In the genomic region with DNA sequence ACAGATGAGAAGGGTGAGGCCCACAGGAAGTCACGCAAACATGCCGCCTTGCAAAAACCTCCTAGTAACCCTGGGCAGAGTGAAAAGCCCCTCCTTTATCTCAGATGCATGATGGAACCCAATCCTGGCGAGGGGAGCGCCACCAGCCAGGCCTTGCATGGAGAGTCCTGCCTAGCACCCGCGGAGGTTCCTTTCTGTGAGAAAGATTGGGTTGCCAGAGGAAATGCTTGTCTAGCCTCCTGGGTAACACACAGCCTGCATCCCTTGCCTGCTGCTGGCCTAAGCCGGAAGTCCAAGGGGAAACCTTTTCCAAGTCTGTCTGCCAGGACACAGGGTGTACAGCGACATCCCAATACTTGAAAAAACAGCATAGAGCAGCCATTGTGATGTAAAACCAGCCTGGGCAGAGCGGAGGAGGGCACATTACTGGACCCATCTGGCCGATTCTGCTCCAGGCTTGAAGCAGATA, we compare ENCODE assay signal across 9 mouse cellular contexts. TPM values are rescaled to one million over a fixed set of nuclear protein-coding genes. Genes with fewer than 3 reads are reported as not detected.
DNase-seq lines count a peak whose midpoint lies in the region; ATAC-seq and TF ChIP-seq lines count a peak whose summit lies in the region.
"Had no signal": no experiment of that assay in that cellular context is flagged by ENCODE, and none has a peak within 500 bp of the region (broad histone marks: within the 10 kb centered on the region; RNA-seq: fewer than 3 reads in every experiment).

No protein-coding gene starts in this region.

- peak overlapping the region; percentile 69 for H3K27ac ChIP-seq in heart, embryonic 10.5 days
- peak overlapping the region; percentile 52; the same call in 1 of the 2 replicates for H3K27ac ChIP-seq in heart, postnatal 0 days (ENCODE audit: low read depth)
- H3K27ac ChIP-seq in midbrain, embryonic 15.5 days, result peak overlapping the region; percentile 30; the same call in 1 of the 2 replicates

- WGBS in heart, embryonic 10.5 days, result 53% methylated on average over 10 of the region's 10 CpGs
- 54% methylated on average over 10 of the region's 10 CpGs for WGBS in heart, postnatal 0 days
- WGBS in midbrain, embryonic 15.5 days, result 43% methylated on average over 10 of the region's 10 CpGs

- ATAC-seq in heart, postnatal 0 days (ENCODE audit: insufficient read depth, low read depth), result peak; percentile 9; the same call in 1 of the 2 replicates
- 0 out of 2 replicates have a peak, but pooled peaks have one; percentile 24 for ATAC-seq in midbrain, embryonic 15.5 days (replicated peaks)

- peaks cover 27% of the 10 kb centered on the region for H3K4me1 ChIP-seq in heart, embryonic 10.5 days
- peaks cover 18% of the 10 kb centered on the region; the same call in 1 of the 2 replicates for H3K4me1 ChIP-seq in heart, postnatal 0 days (ENCODE audit: control insufficient read depth, insufficient read depth)
- peaks cover 10% of the 10 kb centered on the region; the same call in 1 of the 2 replicates for H3K4me1 ChIP-seq in midbrain, embryonic 15.5 days

- H3K4me3 ChIP-seq in heart, embryonic 10.5 days, result no peak overlapping the region
- no peak overlapping the region for H3K4me3 ChIP-seq in heart, postnatal 0 days (ENCODE audit: low read depth, low read length)
- no peak overlapping the region for H3K4me3 ChIP-seq in midbrain, embryonic 15.5 days

- no peaks in the 10 kb centered on the region for H3K9me3 ChIP-seq in heart, embryonic 10.5 days
- no peaks in the 10 kb centered on the region for H3K9me3 ChIP-seq in heart, postnatal 0 days (replicated peaks; ENCODE audit: control insufficient read depth, low read length)
- no peaks in the 10 kb centered on the region for H3K9me3 ChIP-seq in midbrain, embryonic 15.5 days
- H3K9me3 ChIP-seq: G1E had no signal

- no peaks in the 10 kb centered on the region for H3K36me3 ChIP-seq in heart, embryonic 10.5 days
- H3K36me3 ChIP-seq in heart, postnatal 0 days (replicated peaks; ENCODE audit: control insufficient read depth, insufficient read depth, low read length), result no peaks in the 10 kb centered on the region
- no peaks in the 10 kb centered on the region for H3K36me3 ChIP-seq in midbrain, embryonic 15.5 days (replicated peaks)
- H3K36me3 ChIP-seq: G1E had no signal

- 0 out of 2 replicates have a peak, but pooled peaks have one; percentile 9 for TF ChIP-seq EP300 in heart, postnatal 0 days (IDR thresholded peaks at IDR 0.05; ENCODE audit: low read depth)

- TF ChIP-seq CTCF in brain, embryonic 14.5 days (IDR thresholded peaks at IDR 0.05; ENCODE audit: borderline replicate concordance, extremely low read depth, insufficient read depth, insufficient read length), result no peak
- no peak for TF ChIP-seq CTCF in heart, postnatal 0 days (IDR thresholded peaks at IDR 0.05; ENCODE audit: low read depth)

- H3K4me2 ChIP-seq in heart, postnatal 0 days (ENCODE audit: low read depth, low read length), result no peak overlapping the region
- no peak overlapping the region for H3K4me2 ChIP-seq in midbrain, embryonic 15.5 days

- TF ChIP-seq POLR2A in brain, embryonic 14.5 days (IDR thresholded peaks at IDR 0.05; ENCODE audit: borderline replicate concordance, extremely low read depth, insufficient read depth, insufficient read length, poor library complexity, severe bottlenecking), result no peak

- no peaks in the 10 kb centered on the region for H3K27me3 ChIP-seq in heart, embryonic 10.5 days (ENCODE audit: insufficient read depth, poor library complexity, severe bottlenecking)
- no peaks in the 10 kb centered on the region for H3K27me3 ChIP-seq in heart, postnatal 0 days (ENCODE audit: control insufficient read depth, insufficient read depth, low read length)
- H3K27me3 ChIP-seq in midbrain, embryonic 15.5 days (replicated peaks), result no peaks in the 10 kb centered on the region

- H3K9ac ChIP-seq in heart, postnatal 0 days (replicated peaks; ENCODE audit: low read depth, low read length), result no peak overlapping the region
- H3K9ac ChIP-seq in midbrain, embryonic 15.5 days, result no peak overlapping the region

- DNase-seq in heart, embryonic 10.5 days (ENCODE audit: low spot score), result peak; percentile 77
- no peak for DNase-seq in heart, adult 9 months (ENCODE audit: low spot score in 2 of 2)
- peak; percentile 61 for DNase-seq in brain, embryonic 14.5 days (ENCODE audit: low read depth)
- no peak for DNase-seq in heart, postnatal 0 days (ENCODE audit: low spot score)
- DNase-seq in thymus, postnatal 4 days, result no peak
- DNase-seq in c-Kit-positive CD71-positive TER-119-positive erythroid progenitor cells, embryonic 14.5 days (ENCODE audit: low spot score), result no peak
- no peak for DNase-seq in kidney, postnatal 36 days

RNA-seq across cellular contexts. Expression of a gene that starts 57.7 kb away (rescaled TPM):
- 0.65 and 1.3 TPM in 2 replicates for polyA plus RNA-seq in heart, embryonic 10.5 days (2016; fragmentation: Nextera tagmentation; extraction: Ambion mirVana)
- polyA plus RNA-seq in brain, embryonic 14.5 days (2012; rRNA removed), result 2.0 and 3.0 TPM in 2 replicates
- total RNA-seq in heart, postnatal 0 days (2014; rRNA removed; ENCODE audit: low replicate concordance), result 30.2 and 31.3 TPM in 2 replicates
- 10.9 and 11.7 TPM in 2 replicates for polyA plus RNA-seq in heart, postnatal 0 days (2015; fragmentation: Nextera tagmentation; extraction: Ambion mirVana)
- polyA plus RNA-seq in midbrain, embryonic 15.5 days (2015; fragmentation: Nextera tagmentation; extraction: Ambion mirVana), result 1.3 and 1.4 TPM in 2 replicates
- polyA plus RNA-seq: G1E had no signal

Comparison
In these comparisons a context has a peak if more than half of its experiments do, and no peak if none do; other contexts are left out.
1. DNase-seq: peak in heart, embryonic 10.5 days (single experiment) and brain, embryonic 14.5 days (single experiment); none in heart, adult 9 months (0 of 2), heart, postnatal 0 days (single experiment), thymus, postnatal 4 days (single experiment), c-Kit-positive CD71-positive TER-119-positive erythroid progenitor cells, embryonic 14.5 days (single experiment) and kidney, postnatal 36 days (0 of 2).
2. Peak in every context shown above with its lines, with median percentiles within 50 percentile points of each other: H3K27ac ChIP-seq.